Mouse (Mus musculus): ENCODE data around the gene Fam217b. TPM values are rescaled to one million over a fixed set of nuclear protein-coding genes. Genes with fewer than 3 reads are reported as not detected.

Gene Fam217b
- polyA plus RNA-seq, 1 experiment from 2014 or later: 5.4 TPM

GRCm38 (mm10) chr2:178422186-178422585 is 7.9 kb downstream of the Fam217b start:
- DNase-seq (ENCODE audit: low spot score): peak; percentile 63
- 14% methylated on average over 2 of the region's 3 CpGs for WGBS
- H3K27ac ChIP-seq: peak overlapping the region; percentile 91

GRCm38 (mm10) chr2:178423223-178423622 is 8.9 kb downstream of the Fam217b start:
- Histone ChIP-seq H3K27me3 (ENCODE audit: low read depth, poor library complexity, severe bottlenecking) (no peaks in the 10 kb centered on the region), H3K4me3 (no peak overlapping the region), H3K27ac (peak overlapping the region; percentile 91), H3K36me3 (peaks cover 14% of the 10 kb centered on the region), H3K4me1 (peaks cover 35% of the 10 kb centered on the region), H3K9me3 (replicated peaks) (no peaks in the 10 kb centered on the region)
- 79% methylated on average over 5 of the region's 5 CpGs for WGBS
- peak; percentile 32 for DNase-seq (ENCODE audit: low spot score)

More at GRCm38 (mm10) chr2:178422186-178422585, 7.9 kb downstream of the Fam217b start:
- H3K4me1 ChIP-seq: peaks cover 35% of the 10 kb centered on the region
- H3K27me3 ChIP-seq (ENCODE audit: low read depth, poor library complexity, severe bottlenecking): no peaks in the 10 kb centered on the region
- H3K4me3 ChIP-seq: 0 out of 2 replicates have a peak overlapping the region, but pooled peaks have one; percentile 13
- no peaks in the 10 kb centered on the region for H3K9me3 ChIP-seq (replicated peaks)
- H3K36me3 ChIP-seq: peaks cover 20% of the 10 kb centered on the region

DNA sequence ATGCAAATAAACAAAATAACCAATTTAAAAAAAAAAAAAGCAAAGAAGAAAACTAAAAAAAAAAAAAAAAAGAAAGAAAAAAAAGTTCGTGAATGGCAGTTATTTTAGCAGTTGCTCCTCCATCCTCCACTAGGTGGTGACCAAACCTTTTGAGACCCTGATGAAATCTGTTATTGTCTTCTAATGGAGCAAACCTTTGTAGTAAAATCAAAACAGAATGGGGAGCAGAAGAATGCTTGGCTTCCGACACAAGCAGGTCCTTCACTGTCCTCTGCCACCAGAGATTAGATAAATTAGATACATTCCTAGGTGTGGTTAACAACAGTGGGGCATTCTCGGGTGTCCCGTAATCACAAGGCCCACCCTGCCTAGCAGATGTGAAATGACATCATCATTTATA is 11.9 kb downstream of the Fam217b start:
- H3K36me3 ChIP-seq: no peaks in the 10 kb centered on the region
- H3K9me3 ChIP-seq (replicated peaks): no peaks in the 10 kb centered on the region
- peaks cover 28% of the 10 kb centered on the region for H3K4me1 ChIP-seq
- H3K27me3 ChIP-seq (ENCODE audit: low read depth, poor library complexity, severe bottlenecking): no peaks in the 10 kb centered on the region
- H3K27ac ChIP-seq: no peak overlapping the region
- WGBS: 46% methylated on average over 4 of the region's 4 CpGs
- peak; percentile 28 for DNase-seq (ENCODE audit: low spot score)
- no peak overlapping the region for H3K4me3 ChIP-seq

GRCm38 (mm10) chr2:178427181-178427580 is 12.9 kb downstream of the Fam217b start:
- no peaks in the 10 kb centered on the region for H3K27me3 ChIP-seq (ENCODE audit: low read depth, poor library complexity, severe bottlenecking)
- no peak overlapping the region for H3K27ac ChIP-seq
- no peaks in the 10 kb centered on the region for H3K36me3 ChIP-seq
- no peaks in the 10 kb centered on the region for H3K9me3 ChIP-seq (replicated peaks)
- H3K4me1 ChIP-seq: peaks cover 24% of the 10 kb centered on the region
- DNase-seq (ENCODE audit: low spot score): no peak
- WGBS: 87% methylated on average over 5 of the region's 5 CpGs
- no peak overlapping the region for H3K4me3 ChIP-seq

GRCm38 (mm10) chr2:178428183-178428582 is 13.9 kb downstream of the Fam217b start:
- no peak for DNase-seq (ENCODE audit: low spot score)
- no peak overlapping the region for H3K4me3 ChIP-seq
- no peak overlapping the region for H3K27ac ChIP-seq
- 80% methylated on average over 9 of the region's 9 CpGs for WGBS
- H3K27me3 ChIP-seq (ENCODE audit: low read depth, poor library complexity, severe bottlenecking): no peaks in the 10 kb centered on the region
- no peaks in the 10 kb centered on the region for H3K9me3 ChIP-seq (replicated peaks)
- no peaks in the 10 kb centered on the region for H3K36me3 ChIP-seq
- peaks cover 14% of the 10 kb centered on the region for H3K4me1 ChIP-seq

DNA sequence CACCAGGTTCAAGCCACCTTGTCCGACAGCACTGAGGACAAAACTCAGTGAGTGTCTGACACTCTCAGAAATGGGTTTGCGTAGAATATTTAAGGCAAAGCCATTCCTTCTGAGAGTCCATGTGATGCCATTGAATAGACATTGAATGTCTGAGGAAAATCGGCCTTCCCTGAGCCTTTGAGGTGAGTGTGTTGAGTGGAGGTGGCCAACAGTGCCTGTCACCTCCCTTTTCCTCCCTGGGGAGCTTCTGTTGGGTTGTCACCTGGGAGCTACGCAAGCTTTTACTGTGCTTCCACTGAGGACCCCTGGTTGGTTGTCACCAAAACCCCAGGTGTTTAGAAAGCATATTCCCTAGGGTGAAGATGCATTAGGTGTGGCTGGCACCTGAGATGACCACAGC is 14.4 kb downstream of the Fam217b start:
- Histone ChIP-seq H3K27ac (no peak overlapping the region), H3K4me3 (no peak overlapping the region), H3K36me3 (no peaks in the 10 kb centered on the region), H3K27me3 (ENCODE audit: low read depth, poor library complexity, severe bottlenecking) (no peaks in the 10 kb centered on the region), H3K4me1 (peaks cover 9% of the 10 kb centered on the region), H3K9me3 (replicated peaks) (no peaks in the 10 kb centered on the region)
- no peak for DNase-seq (ENCODE audit: low spot score)
- WGBS: 84% methylated on average over 4 of the region's 4 CpGs

- Histone ChIP-seq H3K27me3 (ENCODE audit: low read depth, poor library complexity, severe bottlenecking) (no peaks in the 10 kb centered on the region), H3K4me3 (no peak overlapping the region), H3K36me3 (no peaks in the 10 kb centered on the region), H3K27ac (no peak overlapping the region), H3K9me3 (replicated peaks) (no peaks in the 10 kb centered on the region), H3K4me1 (peaks cover 9% of the 10 kb centered on the region)
- WGBS: 85% methylated on average over 6 of the region's 6 CpGs
- DNase-seq (ENCODE audit: low spot score): no peak
These were observed 15.1 kb downstream of the Fam217b start for GRCm38 (mm10) chr2:178429426-178429825.

- WGBS: 89% methylated on average over 4 of the region's 4 CpGs
- Histone ChIP-seq H3K27ac (no peak within 1 kb of the TSS; the same call in 1 of the 2 replicates), H3K4me1 (peaks cover 9% of the 10 kb centered on the region), H3K36me3 (no peaks in the 10 kb centered on the region), H3K9me3 (replicated peaks) (no peaks in the 10 kb centered on the region), H3K4me3 (no peak within 1 kb of the TSS), H3K27me3 (ENCODE audit: low read depth, poor library complexity, severe bottlenecking) (no peaks in the 10 kb centered on the region)
- no peak for DNase-seq (ENCODE audit: low spot score)
These were observed 15.9 kb downstream of the Fam217b start, which contains the start of gene Cdh26 for GRCm38 (mm10) chr2:178430231-178430630. TSS of gene Cdh26 (plus strand) at chr2:178430531.

GRCm38 (mm10) chr2:178433495-178433894 is 19.2 kb downstream of the Fam217b start:
- no peak overlapping the region for H3K4me3 ChIP-seq
- 79% methylated on average over 2 of the region's 2 CpGs for WGBS

GRCm38 (mm10) chr2:178433903-178434302 is 19.6 kb downstream of the Fam217b start:
- Histone ChIP-seq H3K36me3 (no peaks in the 10 kb centered on the region), H3K4me3 (no peak overlapping the region), H3K27ac (no peak overlapping the region), H3K4me1 (peaks cover 16% of the 10 kb centered on the region), H3K27me3 (ENCODE audit: low read depth, poor library complexity, severe bottlenecking) (no peaks in the 10 kb centered on the region), H3K9me3 (replicated peaks) (no peaks in the 10 kb centered on the region)
- no peak for DNase-seq (ENCODE audit: low spot score)
- WGBS: 76% methylated on average over 2 of the region's 2 CpGs

More at GRCm38 (mm10) chr2:178433495-178433894, 19.2 kb downstream of the Fam217b start:
- H3K36me3 ChIP-seq: no peaks in the 10 kb centered on the region
- H3K27me3 ChIP-seq (ENCODE audit: low read depth, poor library complexity, severe bottlenecking): no peaks in the 10 kb centered on the region
- no peak for DNase-seq (ENCODE audit: low spot score)
- H3K27ac ChIP-seq: no peak overlapping the region
- H3K9me3 ChIP-seq (replicated peaks): no peaks in the 10 kb centered on the region
- H3K4me1 ChIP-seq: peaks cover 16% of the 10 kb centered on the region

DNA sequence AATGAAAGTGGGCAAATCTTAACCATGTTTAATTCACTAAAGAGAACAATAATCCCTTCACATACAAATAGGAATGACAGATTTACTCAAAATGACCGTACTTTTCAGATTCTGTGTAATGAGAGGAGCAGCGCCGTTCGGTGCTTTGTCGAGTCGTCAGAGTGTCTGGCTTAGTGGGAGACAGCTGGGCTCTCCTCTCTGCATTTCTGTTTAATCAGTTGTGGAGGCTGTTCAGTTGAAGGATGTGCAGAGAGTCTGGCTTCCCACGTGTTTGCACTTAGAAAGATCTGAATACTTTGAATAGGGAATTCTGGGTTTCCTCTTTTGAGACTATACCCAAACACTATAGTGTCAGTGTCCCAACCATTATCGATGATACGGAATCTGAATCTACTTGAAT is 23.0 kb downstream of the Fam217b start:
- no peak overlapping the region for H3K4me3 ChIP-seq
- no peak for DNase-seq (ENCODE audit: low spot score)
- no peaks in the 10 kb centered on the region for H3K9me3 ChIP-seq (replicated peaks)
- WGBS: 75% methylated on average over 9 of the region's 9 CpGs
- peaks cover 7% of the 10 kb centered on the region for H3K4me1 ChIP-seq
- H3K36me3 ChIP-seq: no peaks in the 10 kb centered on the region
- H3K27me3 ChIP-seq (ENCODE audit: low read depth, poor library complexity, severe bottlenecking): no peaks in the 10 kb centered on the region
- no peak overlapping the region for H3K27ac ChIP-seq

GRCm38 (mm10) chr2:178449386-178449785 is 35.1 kb downstream of the Fam217b start:
- Histone ChIP-seq H3K9me3 (replicated peaks) (no peaks in the 10 kb centered on the region), H3K27me3 (ENCODE audit: low read depth, poor library complexity, severe bottlenecking) (no peaks in the 10 kb centered on the region), H3K4me1 (peaks cover 19% of the 10 kb centered on the region), H3K4me3 (no peak overlapping the region), H3K27ac (no peak overlapping the region), H3K36me3 (no peaks in the 10 kb centered on the region)
- no peak for DNase-seq (ENCODE audit: low spot score)
- 91% methylated on average over 4 of the region's 4 CpGs for WGBS

DNA sequence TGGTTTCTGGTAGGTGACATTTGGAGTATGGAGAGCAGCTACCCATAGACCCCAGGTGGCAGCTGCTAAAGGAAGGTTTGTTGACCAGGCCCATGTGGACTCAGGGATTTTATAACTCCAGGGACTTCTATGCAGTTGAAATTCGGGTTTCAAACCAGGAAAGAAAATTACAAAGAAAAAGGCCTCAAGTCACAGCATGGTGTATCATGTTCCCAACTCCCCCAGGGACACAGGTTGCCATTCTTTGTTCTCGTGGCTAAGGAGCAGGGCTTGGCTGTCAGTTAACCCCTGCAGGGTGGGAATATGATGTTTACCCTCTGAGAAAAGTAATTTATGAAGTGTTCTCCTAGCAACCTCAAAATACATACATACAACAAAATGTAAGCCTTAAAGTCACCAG is 35.9 kb downstream of the Fam217b start:
- Histone ChIP-seq H3K9me3 (replicated peaks) (no peaks in the 10 kb centered on the region), H3K4me1 (peaks cover 27% of the 10 kb centered on the region), H3K4me3 (no peak overlapping the region), H3K27me3 (ENCODE audit: low read depth, poor library complexity, severe bottlenecking) (no peaks in the 10 kb centered on the region), H3K36me3 (no peaks in the 10 kb centered on the region), H3K27ac (no peak overlapping the region; the same call in 1 of the 2 replicates)
- WGBS: 26% methylated on average over 2 of the region's 2 CpGs
- DNase-seq (ENCODE audit: low spot score): no peak

- Histone ChIP-seq H3K27ac (peak overlapping the region; percentile 66; the same call in 1 of the 2 replicates), H3K9me3 (replicated peaks) (no peaks in the 10 kb centered on the region), H3K4me3 (no peak overlapping the region), H3K4me1 (peaks cover 32% of the 10 kb centered on the region), H3K27me3 (ENCODE audit: low read depth, poor library complexity, severe bottlenecking) (no peaks in the 10 kb centered on the region), H3K36me3 (no peaks in the 10 kb centered on the region)
- WGBS: 75% methylated on average over 10 of the region's 10 CpGs
- DNase-seq (ENCODE audit: low spot score): no peak
These were observed 36.6 kb downstream of the Fam217b start for GRCm38 (mm10) chr2:178450961-178451360.

Measured in limb, embryonic 10.5 days (tissue).